In the genomic region with DNA sequence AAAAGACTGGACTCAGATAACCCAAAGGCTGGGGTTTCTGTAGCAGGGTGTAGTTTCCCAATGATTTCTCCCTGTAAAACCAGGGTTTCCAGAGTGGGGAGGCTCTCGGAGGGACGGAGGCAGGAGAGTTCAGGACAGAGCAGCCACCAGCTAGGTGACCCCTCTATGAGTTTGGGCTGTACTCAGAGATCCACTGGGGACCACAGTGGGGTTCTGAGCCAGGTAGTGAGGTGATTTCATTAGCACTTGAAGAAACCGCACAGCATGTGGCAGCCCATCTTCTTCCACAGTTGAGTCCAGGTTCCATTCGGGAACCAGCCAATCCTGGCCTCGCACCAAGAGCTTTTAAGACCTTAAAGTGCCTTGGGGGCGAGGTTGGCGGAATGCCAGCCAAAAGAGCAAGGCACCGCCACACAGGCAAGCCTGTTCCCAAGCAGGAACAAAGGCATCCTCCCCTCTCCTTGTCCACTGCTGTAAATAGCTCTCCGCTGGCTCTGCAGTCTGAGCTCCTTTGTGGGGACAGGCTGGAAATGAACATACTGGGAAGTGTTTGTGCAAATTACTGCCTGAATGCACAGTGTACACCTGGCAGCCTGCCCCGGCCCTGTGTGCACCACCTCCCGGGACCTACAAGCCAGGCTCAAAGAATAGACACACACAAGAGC, we compare ENCODE assay signal across 9 mouse cellular contexts. TPM values are rescaled to one million over a fixed set of nuclear protein-coding genes. Genes with fewer than 3 reads are reported as not detected.
DNase-seq lines count a peak whose midpoint lies in the region; ATAC-seq lines count a peak whose summit lies in the region.
"Had no signal": no experiment of that assay in that cellular context is flagged by ENCODE, and none has a peak within 500 bp of the region (broad histone marks: within the 10 kb centered on the region; RNA-seq: fewer than 3 reads in every experiment).

No protein-coding gene starts in this region.

- 7% methylated on average over 11 of the region's 11 CpGs for WGBS in neural tube, embryonic 14.5 days

- H3K4me1 ChIP-seq in neural tube, embryonic 14.5 days (ENCODE audit: control insufficient read depth, insufficient read depth, low read length) = peaks cover 32% of the 10 kb centered on the region

- intact Hi-C loops in left cerebral cortex, postnatal 4 days (cut with DNase I) = no loop called here

- H3K27ac ChIP-seq in neural tube, embryonic 14.5 days (ENCODE audit: low read depth, low read length) = peak overlapping the region; percentile 87
- H3K27ac ChIP-seq: liver, embryonic 14.5 days had no signal

- peak; percentile 68 for DNase-seq in MN1 (ENCODE audit: low spot score)
- peak; percentile 33 for DNase-seq in cerebellum, adult 8-10 months
- peak; percentile 25 to 41 for DNase-seq in frontal cortex, postnatal 25 days (ENCODE audit: low spot score in 2 of 2)
- DNase-seq in kidney, adult 11 months = peak; percentile 50
- DNase-seq in left cerebral cortex, postnatal 4 days = peak; percentile 86

- peak overlapping the region; percentile 19; the same call in 1 of the 2 replicates for H3K4me2 ChIP-seq in neural tube, embryonic 14.5 days (ENCODE audit: low read depth, low read length)

- H3K9ac ChIP-seq in neural tube, embryonic 14.5 days (replicated peaks; ENCODE audit: low read depth, low read length) = no peak overlapping the region; the same call in 1 of the 2 replicates
- H3K9ac ChIP-seq: liver, embryonic 14.5 days had no signal

- H3K4me3 ChIP-seq in neural tube, embryonic 14.5 days (ENCODE audit: low read depth, low read length) = no peak overlapping the region

- no peaks in the 10 kb centered on the region for H3K9me3 ChIP-seq in neural tube, embryonic 14.5 days (ENCODE audit: control insufficient read depth, low read length)

- peak; percentile 94 for ATAC-seq in neural tube, embryonic 14.5 days (ENCODE audit: low read depth)
- no peak for ATAC-seq in megakaryocyte progenitor cell, adult 5-6 weeks (replicated peaks; ENCODE audit: poor library complexity)
- no peak for ATAC-seq in granulocyte monocyte progenitor cell, adult 5-6 weeks (replicated peaks; ENCODE audit: poor library complexity, severe bottlenecking)

- no peaks in the 10 kb centered on the region for H3K36me3 ChIP-seq in neural tube, embryonic 14.5 days (ENCODE audit: control insufficient read depth, insufficient read depth, low read length)

- no peaks in the 10 kb centered on the region for H3K27me3 ChIP-seq in neural tube, embryonic 14.5 days (ENCODE audit: control insufficient read depth, insufficient read depth, low read length)

RNA-seq across cellular contexts. Expression of gene Abat, which starts 10.4 kb away (rescaled TPM):
- total RNA-seq in left cerebral cortex, postnatal 4 days (2021) = 10 to 100 TPM; 53.4 to 67.4 TPM
- 84.9 and 115 TPM in 2 replicates for polyA plus RNA-seq in neural tube, embryonic 14.5 days (2014; fragmentation: Nextera tagmentation; extraction: Ambion mirVana)
- not detected in 2 replicates for total RNA-seq in megakaryocyte progenitor cell, adult 5-6 weeks (2015)
- total RNA-seq in megakaryocyte progenitor cell, adult 5-6 weeks (2017) = 0.03 and 0.21 TPM in 2 replicates
- total RNA-seq in granulocyte monocyte progenitor cell, adult 5-6 weeks (2014; fragmentation: Nextera tagmentation) = not detected in 2 replicates
- not detected in 2 replicates for total RNA-seq in granulocyte monocyte progenitor cell, adult 5-6 weeks (2017)

RNA-seq across cellular contexts. Expression of gene Mettl22, which starts 53.0 kb away (rescaled TPM):
- 10 to 100 TPM; 46.7 to 50.9 TPM for total RNA-seq in left cerebral cortex, postnatal 4 days (2021)
- polyA plus RNA-seq in neural tube, embryonic 14.5 days (2014; fragmentation: Nextera tagmentation; extraction: Ambion mirVana) = 48.4 and 63.4 TPM in 2 replicates
- total RNA-seq in megakaryocyte progenitor cell, adult 5-6 weeks (2015) = 12.7 and 19.2 TPM in 2 replicates
- total RNA-seq in megakaryocyte progenitor cell, adult 5-6 weeks (2017) = 8.4 and 15.7 TPM in 2 replicates
- 23.8 and 25.0 TPM in 2 replicates for total RNA-seq in granulocyte monocyte progenitor cell, adult 5-6 weeks (2014; fragmentation: Nextera tagmentation)
- total RNA-seq in granulocyte monocyte progenitor cell, adult 5-6 weeks (2017) = 10.3 and 11.5 TPM in 2 replicates

Comparison
In these comparisons a context has a peak if more than half of its experiments do, and no peak if none do; other contexts are left out.
1. DNase-seq: peak in every context shown above with its lines; median percentile 86 in left cerebral cortex, postnatal 4 days; 68 in MN1; 50 in kidney, adult 11 months; 33 in cerebellum, adult 8-10 months; 33 in frontal cortex, postnatal 25 days.
2. RNA of gene Abat, which starts 10.4 kb away (total RNA-seq): 53.4 to 67.4 TPM in left cerebral cortex, postnatal 4 days; 0.03 to 0.21 TPM in megakaryocyte progenitor cell, adult 5-6 weeks and not detected in granulocyte monocyte progenitor cell, adult 5-6 weeks; every median in the first group is over 10 times any median in the second.